Mouse (Mus musculus) B cell, adult 2 months (primary cell): ENCODE measurements around the gene Jmy.

Source experiments
- DNase-seq, 2 experiments: peaks; one replicate each; pipeline ENCODE4 v3.0.0; 2022

Jmy gene

DNA sequence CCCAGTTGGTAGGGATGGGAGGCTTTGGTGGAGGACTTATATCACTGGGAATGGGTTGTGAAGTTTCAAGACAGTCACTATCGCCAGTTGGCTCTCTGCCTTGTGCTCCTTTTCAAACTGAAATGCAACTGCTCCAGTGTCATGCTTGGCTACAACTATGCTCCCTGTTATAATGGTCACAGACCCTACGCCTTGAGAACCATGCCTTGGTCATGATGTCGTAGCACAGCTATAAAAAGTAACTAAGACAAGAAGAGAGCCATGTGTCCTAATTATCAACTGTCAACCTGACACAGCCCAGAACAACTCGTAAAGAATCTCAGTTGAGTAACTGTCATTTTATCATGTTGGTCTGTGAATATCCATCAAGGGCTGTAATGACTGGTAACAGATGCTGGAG lies 41.0 kb downstream of the Jmy start:
- no peak for DNase-seq

DNA sequence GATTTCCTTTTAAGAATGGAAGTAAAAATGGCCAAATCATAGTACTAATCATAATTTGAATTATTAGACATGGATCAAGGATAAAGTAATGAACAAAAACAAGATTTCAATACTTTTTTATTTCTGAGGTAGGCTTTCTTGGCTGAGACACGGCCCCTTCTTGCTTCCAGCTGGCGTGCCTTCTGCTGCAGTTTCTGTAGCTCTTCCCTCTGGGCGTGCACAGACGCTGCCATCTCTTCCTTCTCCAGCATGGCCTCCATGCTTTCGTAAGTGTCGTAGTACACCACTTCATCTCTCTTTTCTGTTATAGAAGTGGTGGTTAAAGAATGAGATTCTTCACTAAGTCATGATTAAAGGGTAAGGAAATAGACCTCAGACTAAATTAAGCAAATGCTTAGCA lies 46.3 kb downstream of the Jmy start:
- no peak for DNase-seq

DNA sequence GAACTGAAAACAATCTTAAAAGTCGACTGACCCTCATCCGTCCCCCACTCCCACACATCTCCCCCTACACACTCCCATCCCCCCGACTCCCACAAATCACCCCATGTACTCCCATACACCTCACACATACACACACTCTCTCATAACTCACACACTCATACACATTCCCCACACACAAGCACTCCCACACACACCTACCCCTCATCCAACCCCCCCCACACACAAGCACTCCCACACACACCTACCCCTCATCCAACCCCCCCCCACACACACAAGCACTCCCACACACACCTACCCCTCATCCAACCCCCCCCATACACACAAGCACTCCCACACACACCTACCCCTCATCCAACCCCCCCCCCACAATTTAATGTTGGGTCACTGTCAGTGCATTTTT lies 59.4 kb downstream of the Jmy start:
- DNase-seq, result no peak

- DNase-seq, result no peak
Measured at GRCm38 (mm10) chr13:93429205-93429604, 70.4 kb downstream of the Jmy start.

DNA sequence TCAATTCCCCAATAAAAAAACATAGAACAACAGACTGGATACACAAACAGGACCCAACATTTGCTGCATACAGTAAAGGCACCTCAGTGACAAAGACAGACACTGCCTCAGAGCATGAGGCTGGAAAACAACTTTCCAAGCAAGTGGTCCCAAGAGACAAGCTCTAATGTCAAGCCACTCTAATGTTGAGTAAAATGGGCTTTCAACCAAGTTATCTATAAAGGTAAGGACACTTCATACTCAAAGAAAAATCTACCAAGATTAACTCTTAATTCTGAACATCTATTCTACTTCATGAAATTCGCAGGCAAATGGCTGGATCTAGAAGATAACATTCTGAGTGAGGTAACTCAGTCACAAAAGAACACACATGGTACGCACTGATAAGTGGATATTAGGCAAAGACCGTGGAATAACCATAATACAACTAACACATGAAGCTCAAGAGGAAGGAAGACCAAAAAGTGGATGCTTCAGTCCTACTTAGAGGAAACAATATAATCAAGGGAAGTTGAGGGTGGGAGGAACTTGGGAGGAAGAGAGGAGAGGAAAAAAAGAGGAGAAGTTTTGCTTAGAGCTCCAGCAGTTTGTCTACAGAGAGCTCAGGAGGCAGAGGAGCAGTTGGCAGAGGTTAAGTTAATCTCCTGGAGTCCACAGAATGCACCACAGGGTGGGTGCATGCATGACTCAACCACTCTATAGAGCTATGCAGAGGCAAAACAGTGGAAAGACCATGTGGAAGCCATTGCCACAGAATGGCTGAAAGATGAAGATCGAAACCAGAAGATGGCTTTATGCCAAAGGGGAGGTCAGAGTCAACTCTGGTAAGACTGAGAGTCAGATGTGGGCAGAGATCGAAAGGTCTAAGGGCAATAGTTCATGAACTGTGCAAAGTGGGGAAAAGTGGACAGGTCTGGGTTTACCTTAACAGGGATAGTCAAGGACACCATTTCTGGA lies 71.4 kb downstream of the Jmy start:
- no peak for DNase-seq

DNA sequence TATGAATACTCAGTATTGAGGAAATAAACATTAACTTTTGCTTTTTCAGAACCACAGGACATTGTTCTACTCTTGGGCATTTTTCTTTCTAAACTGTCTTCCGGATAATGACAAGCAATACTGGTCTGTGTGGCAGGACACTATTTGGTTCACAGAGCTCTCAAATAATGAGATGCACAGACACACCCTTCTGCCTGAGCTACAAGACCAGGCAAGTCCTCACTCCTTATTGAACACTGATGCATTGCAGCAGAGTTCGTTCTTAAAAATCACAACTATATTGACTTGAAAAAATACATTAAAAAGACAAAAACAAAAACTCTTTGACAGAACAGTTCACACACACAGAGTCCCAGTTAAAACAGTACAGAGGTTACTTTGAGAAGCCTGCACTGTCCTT lies 76.4 kb downstream of the Jmy start:
- DNase-seq, result no peak

DNA sequence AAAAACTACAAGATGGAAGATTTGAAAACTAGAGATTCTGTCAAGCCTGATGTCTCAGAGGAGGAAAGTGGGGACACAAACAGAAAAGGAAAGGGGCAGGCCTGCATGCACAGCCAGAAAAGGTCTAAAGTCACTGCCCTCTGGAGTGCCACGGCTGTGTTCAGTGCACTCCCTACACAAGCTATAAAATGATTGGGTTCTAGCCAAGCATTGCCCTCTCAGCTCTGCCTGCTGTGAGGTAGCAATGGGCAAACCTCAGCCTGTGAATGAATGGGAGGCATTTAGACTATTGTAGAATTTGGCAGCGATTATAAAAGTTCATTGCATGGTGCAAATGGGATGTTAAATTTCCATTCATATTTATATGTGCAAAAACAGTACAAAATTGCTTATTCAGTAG lies 79.8 kb downstream of the Jmy start:
- no peak for DNase-seq

DNA sequence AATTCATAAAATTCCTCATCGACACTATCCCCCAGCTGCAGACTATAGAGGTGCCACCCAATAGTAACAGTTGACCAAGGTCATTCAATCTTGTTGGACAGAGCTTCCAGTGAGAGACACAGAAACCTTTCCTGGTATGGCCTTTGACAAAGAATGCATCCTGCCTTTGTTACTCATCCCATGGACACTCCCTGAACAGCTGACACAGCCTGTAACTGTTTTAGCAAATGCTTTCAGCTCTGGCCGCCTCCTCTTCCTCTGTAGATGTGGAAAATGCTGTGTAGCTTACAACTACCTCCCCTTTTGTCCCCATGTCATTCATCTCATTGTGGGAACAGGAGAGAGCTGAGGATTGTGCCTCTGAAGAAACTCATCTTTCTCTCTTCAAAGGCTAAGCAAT lies 81.3 kb downstream of the Jmy start:
- DNase-seq, result no peak

DNA sequence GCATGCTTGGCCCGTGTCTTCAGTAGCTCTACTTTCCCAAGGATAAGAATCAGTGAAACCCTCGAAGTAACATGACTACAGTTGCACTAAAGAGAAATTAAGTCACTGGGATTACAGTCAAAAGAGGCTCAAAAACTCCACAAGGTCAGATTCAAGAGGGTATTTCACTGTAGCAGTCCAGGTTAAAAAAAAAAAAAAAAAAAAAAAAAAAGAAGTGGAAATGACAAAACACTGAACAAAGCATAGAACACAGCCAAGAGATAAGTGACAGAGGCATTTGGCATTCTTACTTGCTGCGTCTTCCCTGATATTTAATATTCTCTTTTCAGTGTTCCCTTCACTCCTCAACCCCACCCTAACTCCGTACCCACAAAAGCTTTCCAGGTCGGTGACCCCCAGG lies 84.6 kb downstream of the Jmy start:
- DNase-seq, result no peak

GRCm38 (mm10) chr13:93410343-93410742 lies 89.3 kb downstream of the Jmy start:
- no peak for DNase-seq

- no peak for DNase-seq
Measured at GRCm38 (mm10) chr13:93406855-93407254, 92.8 kb downstream of the Jmy start.

- DNase-seq, result no peak
Measured at GRCm38 (mm10) chr13:93401947-93402346, 97.7 kb downstream of the Jmy start.

GRCm38 (mm10) chr13:93399710-93400216 lies 99.8 kb downstream of the Jmy start:
- DNase-seq, result no peak

DNA sequence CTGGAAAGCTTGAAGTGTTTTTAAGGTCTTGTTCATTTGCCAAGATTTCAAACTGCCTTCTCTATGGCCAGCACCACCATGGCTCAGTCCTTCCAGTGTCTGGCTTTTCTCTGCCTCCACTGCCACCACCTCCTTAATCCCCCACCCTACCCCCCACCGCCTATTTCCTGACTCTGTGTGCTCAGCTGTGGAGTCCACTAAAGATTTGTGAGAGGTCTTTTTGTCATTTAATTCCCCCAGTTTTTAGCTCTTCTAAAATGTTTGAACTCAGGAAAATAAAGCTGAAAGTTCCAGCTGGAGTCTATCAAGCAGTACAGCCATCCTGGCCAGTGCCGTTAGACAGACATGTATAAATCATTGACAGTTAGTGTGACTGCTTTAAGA lies 110.4 kb downstream of the Jmy start:
- no peak for DNase-seq

DNA sequence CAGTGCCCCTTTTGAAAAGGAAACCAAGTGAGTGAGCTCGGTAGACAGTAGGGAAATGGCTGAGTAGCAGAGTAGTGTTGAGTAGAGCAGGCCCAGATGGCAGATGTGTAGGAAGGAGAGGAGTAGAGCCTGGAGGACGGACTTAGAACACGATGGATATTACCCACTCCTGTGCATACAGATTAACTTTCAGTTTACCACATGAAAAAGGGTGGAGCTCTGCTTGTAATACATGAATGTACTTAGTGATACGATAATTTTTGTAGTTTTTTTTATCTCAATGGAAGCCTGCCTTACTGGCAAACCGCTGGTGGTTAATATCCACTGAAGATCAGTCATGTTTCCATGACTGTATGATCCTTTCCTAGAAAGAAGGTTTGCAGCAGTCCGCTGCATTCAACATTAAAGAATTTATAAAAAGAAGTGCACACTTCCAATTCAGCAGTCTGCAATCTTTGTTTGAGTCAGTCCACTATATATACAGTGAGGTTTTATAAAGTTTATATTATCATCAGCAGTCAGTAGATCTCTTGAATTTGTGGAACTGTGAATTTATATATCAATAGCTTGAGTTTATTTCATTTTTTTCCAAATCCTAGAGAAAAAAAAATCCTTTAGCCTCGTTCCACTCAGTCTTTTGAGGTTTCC lies 110.9 kb downstream of the Jmy start:
- no peak for DNase-seq

DNA sequence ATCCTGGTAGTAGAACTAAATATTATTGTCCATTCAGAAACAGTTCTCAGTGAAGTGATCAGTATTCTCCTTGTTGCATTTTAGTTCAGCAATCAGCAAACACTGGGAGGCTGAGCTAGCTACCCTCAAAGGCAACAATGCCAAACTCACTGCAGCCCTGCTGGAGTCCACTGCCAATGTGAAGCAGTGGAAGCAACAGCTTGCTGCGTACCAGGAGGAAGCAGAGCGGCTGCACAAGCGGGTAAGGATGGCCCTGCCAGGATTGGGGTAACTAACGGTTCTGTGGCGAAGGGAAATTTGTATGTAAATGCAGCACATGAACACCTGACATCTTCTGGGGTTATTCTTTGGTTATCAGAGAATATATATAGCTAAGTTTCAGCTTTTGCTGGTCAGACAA lies 112.2 kb downstream of the Jmy start:
- DNase-seq, result no peak

GRCm38 (mm10) chr13:93385147-93385546 lies 114.5 kb downstream of the Jmy start:
- no peak for DNase-seq

DNA sequence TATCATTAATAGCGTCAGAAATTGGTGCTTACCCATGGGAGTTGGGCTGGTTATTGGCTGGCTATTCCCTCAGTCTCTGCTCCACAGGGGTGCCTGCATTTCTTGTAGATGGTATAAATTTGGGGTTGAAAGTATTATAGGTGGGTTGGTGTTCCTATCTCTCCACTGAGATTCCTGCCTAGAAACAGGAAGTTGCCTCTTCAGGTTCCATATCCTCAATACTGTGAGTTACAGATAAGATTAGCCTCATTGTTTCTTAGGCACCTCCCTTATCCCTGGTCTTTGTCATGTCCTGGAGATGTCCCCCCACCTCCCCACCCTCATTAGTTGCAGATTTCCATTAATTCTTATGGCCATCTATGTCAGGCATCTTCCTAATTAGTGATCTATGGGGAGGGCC lies 115.1 kb downstream of the Jmy start:
- DNase-seq, result no peak

- DNase-seq, result no peak
Measured at GRCm38 (mm10) chr13:93383620-93384019, 116.0 kb downstream of the Jmy start.

GRCm38 (mm10) chr13:93383092-93383491 lies 116.5 kb downstream of the Jmy start:
- no peak for DNase-seq

- no peak for DNase-seq
Measured at GRCm38 (mm10) chr13:93381301-93381700, 118.3 kb downstream of the Jmy start.

GRCm38 (mm10) chr13:93380399-93381063 lies 119.1 kb downstream of the Jmy start:
- DNase-seq, result no peak
